Mouse (Mus musculus) neural tube, embryonic 11.5 days (tissue): ENCODE data around the gene Slc44a5. TPM values are rescaled to one million over a fixed set of nuclear protein-coding genes. Genes with fewer than 3 reads are reported as not detected.
A peak's percentile ranks its signal among the peaks of the same experiment; 100 is the strongest.

Source experiments
- ATAC-seq: fragments of 200-750 bp; cut with Nextera tagmentation; 2 replicates; pipeline ENCODE4 v1.8.0; 2017; ENCODE audit warnings: moderate number of reproducible peaks, mild to moderate bottlenecking, moderate TSS enrichment, moderate library complexity; ENCODE audit not compliant: insufficient read depth, low FRiP score, low TSS enrichment
- DNase-seq: peaks from one replicate; pipeline ENCODE4 v3.0.0-alpha.2; 2015; ENCODE audit warnings: low spot score
- H3K27ac ChIP-seq: fragments of 300-500 bp; sonication (generic); 2 replicates; pipeline ENCODE4 v1.5.1; 2014; ENCODE audit warnings: low read depth, mild to moderate bottlenecking, low read length
- H3K27me3 ChIP-seq: fragments of 300-500 bp; sonication (generic); 2 replicates; pipeline ENCODE4 v1.6.1; 2014; ENCODE audit warnings: mild to moderate bottlenecking, low read length, mixed read lengths; ENCODE audit not compliant: control insufficient read depth, insufficient read depth
- H3K36me3 ChIP-seq: fragments of 300-500 bp; sonication (generic); 2 replicates; pipeline ENCODE4 v1.6.1; 2014; ENCODE audit warnings: mild to moderate bottlenecking, low read length, moderate library complexity, mixed read lengths; ENCODE audit not compliant: control insufficient read depth, insufficient read depth
- H3K4me1 ChIP-seq: fragments of 300-500 bp; sonication (generic); 2 replicates; pipeline ENCODE4 v1.6.1; 2014; ENCODE audit warnings: low read length, mixed read lengths; ENCODE audit not compliant: control insufficient read depth, insufficient read depth
- H3K4me2 ChIP-seq: fragments of 300-500 bp; sonication (generic); 2 replicates; pipeline ENCODE4 v1.6.1; 2014; ENCODE audit warnings: low read depth, mild to moderate bottlenecking, moderate library complexity
- H3K4me3 ChIP-seq: fragments of 300-500 bp; sonication (generic); 2 replicates; pipeline ENCODE4 v1.5.1; 2014; ENCODE audit warnings: low read depth, low read length
- H3K9ac ChIP-seq: fragments of 300-500 bp; sonication (generic); 2 replicates; pipeline ENCODE4 v1.6.1; 2014; ENCODE audit warnings: mild to moderate bottlenecking, low read length
- H3K9me3 ChIP-seq: fragments of 300-500 bp; sonication (generic); 2 replicates; pipeline ENCODE4 v1.6.1; 2016; ENCODE audit warnings: low read length; ENCODE audit not compliant: control insufficient read depth
- WGBS: fragments of 180-500 bp; shearing (Covaris S2); extraction: QIAGEN DNeasy Blood & Tissue Kit; methylation state at CpG from one replicate; pipeline ENCODE4 v1.1.7; 2014; 5-methylcytosine and 5-hydroxymethylcytosine counted together
- polyA plus RNA-seq: library from polyadenylated mRNA; unstranded; fragments of >200 nt; fragmentation: Nextera tagmentation; extraction: Ambion mirVana; gene quantifications from 2 replicates; pipeline ENCODE4 v1.2.1, GENCODE M21; 2014

Gene Slc44a5
- polyA plus RNA-seq, 1 experiment from 2014 or later: 3.7 TPM

- no peaks in the 10 kb centered on the region for H3K4me1 ChIP-seq
- ATAC-seq: no peak
- 54% methylated on average over 8 of the region's 8 CpGs for WGBS
- H3K27me3 ChIP-seq: no peaks in the 10 kb centered on the region
- DNase-seq: no peak
- no peak overlapping the region for H3K4me2 ChIP-seq
- no peak overlapping the region for H3K9ac ChIP-seq
- no peak overlapping the region for H3K4me3 ChIP-seq
- H3K9me3 ChIP-seq: no peaks in the 10 kb centered on the region
- no peak overlapping the region for H3K27ac ChIP-seq
- no peaks in the 10 kb centered on the region for H3K36me3 ChIP-seq
Measured at GRCm38 (mm10) chr3:154093745-154094322, 120.6 kb downstream of the Slc44a5 start.

DNA sequence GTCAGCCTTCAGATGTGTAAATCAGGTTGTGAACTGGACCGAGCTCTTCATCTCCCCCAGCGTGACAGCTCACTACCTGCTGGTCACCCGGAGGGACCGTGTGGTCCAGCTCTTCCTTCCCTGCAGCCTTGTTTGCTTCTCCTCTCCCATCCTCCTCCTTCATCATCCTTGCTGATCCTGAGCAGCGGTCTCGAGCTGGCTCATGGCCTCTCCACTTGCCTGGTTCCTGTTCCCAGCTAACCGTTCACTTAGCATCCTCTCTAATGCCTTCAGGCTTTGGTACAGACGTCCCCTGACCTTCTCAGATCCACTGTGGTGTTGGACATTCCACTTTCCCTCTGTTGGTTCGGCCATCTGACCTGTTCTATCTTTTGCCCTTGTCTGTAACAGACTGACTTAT lies 128.4 kb downstream of the Slc44a5 start:
- WGBS: 81% methylated on average over 9 of the region's 9 CpGs
- H3K9ac ChIP-seq: no peak overlapping the region
- ATAC-seq: no peak
- H3K36me3 ChIP-seq: no peaks in the 10 kb centered on the region
- H3K9me3 ChIP-seq: no peaks in the 10 kb centered on the region
- no peak overlapping the region for H3K27ac ChIP-seq
- no peak for DNase-seq
- H3K27me3 ChIP-seq: no peaks in the 10 kb centered on the region
- H3K4me1 ChIP-seq: no peaks in the 10 kb centered on the region
- H3K4me3 ChIP-seq: no peak overlapping the region
- H3K4me2 ChIP-seq: no peak overlapping the region

DNA sequence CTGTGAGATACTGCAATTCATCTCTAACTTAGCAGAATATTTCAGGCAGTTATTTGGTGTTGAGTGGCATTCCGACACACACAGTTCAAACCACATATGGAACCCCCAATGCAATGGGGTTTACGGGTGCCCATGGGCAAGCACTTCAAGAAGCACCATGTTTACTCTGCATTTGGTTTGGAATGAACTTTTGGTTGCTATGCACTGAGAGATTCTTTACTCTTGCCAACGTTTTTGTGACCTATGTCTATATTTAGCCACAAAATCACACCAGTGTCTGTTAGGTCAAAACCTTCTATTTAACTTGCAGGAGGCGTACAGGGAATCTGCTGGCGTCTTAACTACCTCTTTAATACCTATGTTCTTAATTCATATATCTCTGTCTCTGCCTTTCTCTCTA lies 137.3 kb downstream of the Slc44a5 start:
- ATAC-seq: no peak
- 84% methylated on average over 5 of the region's 5 CpGs for WGBS

DNA sequence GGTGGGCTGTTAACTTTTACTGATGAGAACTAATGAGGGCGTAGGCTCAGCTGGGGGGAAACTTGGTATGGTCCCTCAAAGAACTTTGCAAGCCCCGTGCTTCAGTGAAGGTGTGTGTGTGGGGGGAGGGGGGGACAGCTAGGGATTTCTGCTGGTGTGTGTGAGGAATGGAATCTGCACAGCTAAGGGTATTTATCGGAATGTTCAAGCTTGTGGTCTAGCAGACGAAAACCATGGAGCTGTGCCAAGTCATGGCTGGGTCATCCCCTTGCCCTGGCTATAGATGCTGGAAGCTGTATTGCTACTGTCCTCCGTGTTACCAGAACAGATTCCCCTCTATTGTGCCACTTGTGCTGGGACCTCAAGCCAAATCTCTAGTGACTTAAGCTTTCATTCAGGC lies 138.0 kb downstream of the Slc44a5 start:
- Histone ChIP-seq H3K4me2 (no peak overlapping the region), H3K27me3 (no peaks in the 10 kb centered on the region), H3K9me3 (no peaks in the 10 kb centered on the region), H3K4me3 (no peak overlapping the region), H3K4me1 (no peaks in the 10 kb centered on the region), H3K27ac (no peak overlapping the region), H3K36me3 (no peaks in the 10 kb centered on the region), H3K9ac (no peak overlapping the region)
- ATAC-seq (no peak), DNase-seq (no peak)
- 75% methylated on average over 5 of the region's 5 CpGs for WGBS

More for the DNA sequence above, 137.3 kb downstream of the Slc44a5 start:
- Histone ChIP-seq H3K9me3 (no peaks in the 10 kb centered on the region), H3K27me3 (no peaks in the 10 kb centered on the region), H3K4me3 (no peak overlapping the region), H3K9ac (no peak overlapping the region), H3K36me3 (no peaks in the 10 kb centered on the region), H3K27ac (no peak overlapping the region), H3K4me1 (no peaks in the 10 kb centered on the region), H3K4me2 (no peak overlapping the region)
- DNase-seq: no peak

DNA sequence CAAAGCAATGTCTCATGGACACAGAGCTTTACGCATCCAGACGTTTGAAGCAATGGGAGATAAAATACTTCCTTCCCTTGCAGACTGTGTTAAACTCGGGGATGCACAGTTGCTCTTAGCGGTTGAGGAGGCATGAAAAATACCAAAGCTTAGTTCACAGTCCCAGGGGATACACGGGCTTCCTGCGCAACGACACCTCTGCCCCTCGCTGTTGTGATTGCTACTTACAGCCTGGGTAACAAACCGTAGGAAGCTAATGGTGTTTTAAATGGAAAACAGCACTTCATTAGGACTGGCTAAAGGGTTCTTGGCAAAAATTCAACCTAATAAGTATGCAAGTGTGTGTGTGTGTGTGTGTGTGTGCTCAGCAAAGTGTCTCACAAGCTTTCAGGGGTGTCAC lies 141.8 kb downstream of the Slc44a5 start:
- DNase-seq: no peak
- no peaks in the 10 kb centered on the region for H3K36me3 ChIP-seq
- no peak overlapping the region for H3K9ac ChIP-seq
- no peak overlapping the region for H3K4me2 ChIP-seq
- no peak overlapping the region for H3K4me3 ChIP-seq
- no peaks in the 10 kb centered on the region for H3K4me1 ChIP-seq
- H3K9me3 ChIP-seq: no peaks in the 10 kb centered on the region
- H3K27me3 ChIP-seq: no peaks in the 10 kb centered on the region
- H3K27ac ChIP-seq: no peak overlapping the region
- WGBS: 80% methylated on average over 9 of the region's 9 CpGs
- ATAC-seq: no peak

- H3K36me3 ChIP-seq: no peaks in the 10 kb centered on the region
- no peak overlapping the region for H3K27ac ChIP-seq
- no peak overlapping the region for H3K9ac ChIP-seq
- H3K27me3 ChIP-seq: no peaks in the 10 kb centered on the region
- WGBS: 94% methylated on average over 4 of the region's 4 CpGs
- ATAC-seq (no peak), DNase-seq (no peak)
- H3K4me2 ChIP-seq: no peak overlapping the region
- no peaks in the 10 kb centered on the region for H3K4me1 ChIP-seq
- H3K4me3 ChIP-seq: no peak overlapping the region
- H3K9me3 ChIP-seq: no peaks in the 10 kb centered on the region
Measured at GRCm38 (mm10) chr3:154115478-154115877, 142.2 kb downstream of the Slc44a5 start.

- WGBS: 88% methylated on average over 5 of the region's 5 CpGs
- H3K36me3 ChIP-seq: no peaks in the 10 kb centered on the region
- H3K4me1 ChIP-seq: no peaks in the 10 kb centered on the region
- ATAC-seq (no peak), DNase-seq (no peak)
- H3K27me3 ChIP-seq: no peaks in the 10 kb centered on the region
- no peak overlapping the region for H3K4me3 ChIP-seq
- H3K4me2 ChIP-seq: no peak overlapping the region
- H3K27ac ChIP-seq: no peak overlapping the region
- no peaks in the 10 kb centered on the region for H3K9me3 ChIP-seq
- H3K9ac ChIP-seq: no peak overlapping the region
Measured at GRCm38 (mm10) chr3:154116000-154116399, 142.8 kb downstream of the Slc44a5 start.

DNA sequence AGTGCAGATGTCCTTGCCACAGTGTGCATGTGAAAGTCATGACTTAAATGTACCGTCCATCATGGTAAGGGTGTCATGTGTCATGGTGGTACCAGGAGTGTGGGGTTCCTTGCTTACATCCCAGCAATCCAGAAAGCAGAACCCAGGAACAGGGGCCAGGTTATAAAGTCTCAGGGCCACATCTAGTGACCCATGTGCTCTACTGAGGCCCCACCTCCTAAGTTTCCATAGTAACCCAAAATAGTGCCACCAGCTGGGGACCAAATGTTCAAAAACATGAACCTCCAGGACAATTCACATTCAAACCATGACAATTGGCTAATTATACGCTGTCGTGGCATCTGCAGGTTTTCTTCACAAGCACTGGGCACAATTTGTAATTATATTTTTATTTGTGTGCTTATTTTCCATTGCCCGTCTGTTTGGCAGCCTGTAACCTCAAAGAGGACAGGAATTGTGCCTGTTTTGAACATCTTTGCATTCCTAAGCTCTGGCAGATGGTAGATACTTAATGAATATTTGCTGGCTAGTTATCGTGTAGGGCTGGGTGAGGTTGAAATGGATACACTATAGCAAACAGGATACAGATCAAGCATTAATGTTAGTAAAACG lies 145.9 kb downstream of the Slc44a5 start:
- DNase-seq (no peak), ATAC-seq (0 out of 2 replicates have a peak, but pooled peaks have one; percentile 32)
- Histone ChIP-seq H3K4me3 (no peak overlapping the region), H3K4me2 (no peak overlapping the region), H3K27ac (no peak overlapping the region), H3K4me1 (no peaks in the 10 kb centered on the region), H3K9ac (no peak overlapping the region), H3K36me3 (no peaks in the 10 kb centered on the region), H3K9me3 (no peaks in the 10 kb centered on the region), H3K27me3 (no peaks in the 10 kb centered on the region)
- 43% methylated on average over 6 of the region's 6 CpGs for WGBS

- Histone ChIP-seq H3K27ac (no peak overlapping the region), H3K4me3 (no peak overlapping the region), H3K27me3 (no peaks in the 10 kb centered on the region), H3K9ac (no peak overlapping the region), H3K4me1 (peaks cover 10% of the 10 kb centered on the region), H3K4me2 (no peak overlapping the region), H3K9me3 (no peaks in the 10 kb centered on the region), H3K36me3 (no peaks in the 10 kb centered on the region)
- ATAC-seq (no peak), DNase-seq (no peak)
- WGBS: 91% methylated on average over 3 of the region's 3 CpGs
Measured at GRCm38 (mm10) chr3:154122531-154122930, 149.3 kb downstream of the Slc44a5 start.
